Mouse (Mus musculus) liver, adult 2 months (tissue): ENCODE measurements around the gene Tmprss12. TPM values are rescaled to one million over a fixed set of nuclear protein-coding genes. Genes with fewer than 3 reads are reported as not detected.
"Not testable (repeated sequence)": the region's sequence is repeated elsewhere in the genome, so short reads cannot be mapped to it uniquely, and the experiment has no call there.

ENCODE experiments used
- DNase-seq: peaks from one replicate; pipeline ENCODE4 v3.0.0-alpha.2; 2011; ENCODE audit warnings: low read depth, low spot score; ENCODE audit errors: extremely low read depth
- H3K27ac ChIP-seq: fragments of 200-500 bp; replicated peaks from 2 replicates; pipeline ENCODE4 v1.5.1; 2012; ENCODE audit warnings: low read depth, mild to moderate bottlenecking, control low read depth, inconsistent platforms, low read length; ENCODE audit not compliant: insufficient read depth
- H3K27me3 ChIP-seq: fragments of 200-500 bp; 2 replicates; pipeline ENCODE4 v1.6.1; 2012; ENCODE audit warnings: mild to moderate bottlenecking, moderate library complexity, low read length, inconsistent platforms; ENCODE audit not compliant: control insufficient read depth, insufficient read depth
- H3K36me3 ChIP-seq: fragments of 200-500 bp; 2 replicates; pipeline ENCODE4 v1.6.1; 2012; ENCODE audit warnings: low read length, inconsistent platforms; ENCODE audit not compliant: control insufficient read depth, insufficient read depth
- H3K4me1 ChIP-seq: fragments of 200-500 bp; 2 replicates; pipeline ENCODE4 v1.6.1; 2011; ENCODE audit warnings: low read length; ENCODE audit not compliant: control insufficient read depth, insufficient read depth
- H3K4me3 ChIP-seq: fragments of 200-500 bp; 2 replicates; pipeline ENCODE4 v1.5.1; 2011; ENCODE audit warnings: low read depth, mild to moderate bottlenecking, control low read depth, low read length, moderate library complexity; ENCODE audit not compliant: insufficient read depth
- H3K79me2 ChIP-seq: fragments of 200-500 bp; 2 replicates; pipeline ENCODE4 v1.6.1; 2012; ENCODE audit warnings: inconsistent platforms, mild to moderate bottlenecking, low read length, moderate library complexity; ENCODE audit not compliant: control insufficient read depth, insufficient read depth
- H3K9ac ChIP-seq: fragments of 200-500 bp; 2 replicates; pipeline ENCODE4 v1.6.1; 2012; ENCODE audit warnings: low read depth, mild to moderate bottlenecking, control low read depth, inconsistent platforms, low read length
- CTCF ChIP-seq: fragments of 200-500 bp; IDR thresholded peaks from 2 replicates; pipeline ENCODE4 v1.5.1; 2011; ENCODE audit warnings: low read depth, low read length, control low read depth
- POLR2A ChIP-seq: fragments of 200-500 bp; IDR thresholded peaks from 2 replicates; pipeline ENCODE4 v1.6.1; 2011; ENCODE audit warnings: low read length, control low read depth; ENCODE audit not compliant: insufficient read depth; ENCODE audit errors: extremely low read depth
- WGBS: fragments of 180-500 bp; shearing (Covaris S2); methylation state at CpG from one replicate; pipeline ENCODE4 v1.1.7; 2018; 5-methylcytosine and 5-hydroxymethylcytosine counted together
- polyA plus RNA-seq: library from polyadenylated mRNA; depleted of rRNA; stranded (reverse); fragments of >200 nt; gene quantifications from 2 replicates; pipeline ENCODE4 v1.2.3, GENCODE M21; 2012
- total RNA-seq: library from RNA; depleted of rRNA; stranded (reverse); fragments of >200 nt; gene quantifications from 2 replicates; pipeline ENCODE4 v1.2.3, GENCODE M21; 2014

The Tmprss12 gene
- total and polyA plus RNA-seq, 2 experiments: not detected

- H3K27me3 ChIP-seq: no peaks in the 10 kb centered on the region
- H3K79me2 ChIP-seq: no peaks in the 10 kb centered on the region
- TF ChIP-seq CTCF (no peak), POLR2A (no peak)
- 84% methylated on average over 14 of the region's 14 CpGs for WGBS
- no peaks in the 10 kb centered on the region for H3K4me1 ChIP-seq
- no peak overlapping the region for H3K4me3 ChIP-seq
- H3K9ac ChIP-seq: no peak overlapping the region
- H3K27ac ChIP-seq: no peak overlapping the region
- H3K36me3 ChIP-seq: no peaks in the 10 kb centered on the region
- no peak for DNase-seq
Observed at GRCm38 (mm10) chr15:100271411-100271810, 9.2 kb upstream of the Tmprss12 start.

- 95% methylated on average over 4 of the region's 4 CpGs for WGBS
- not testable (repeated sequence) for H3K4me1 ChIP-seq, H3K4me3 ChIP-seq, H3K36me3 ChIP-seq, H3K9ac ChIP-seq, H3K27me3 ChIP-seq, H3K27ac ChIP-seq, H3K79me2 ChIP-seq, DNase-seq
Observed at GRCm38 (mm10) chr15:100273791-100274308, 6.8 kb upstream of the Tmprss12 start.

- no peak overlapping the region for H3K27ac ChIP-seq
- no peaks in the 10 kb centered on the region for H3K4me1 ChIP-seq
- DNase-seq: no peak
- no peak overlapping the region for H3K4me3 ChIP-seq
- no peak overlapping the region for H3K9ac ChIP-seq
- H3K27me3 ChIP-seq: no peaks in the 10 kb centered on the region
- 83% methylated on average over 7 of the region's 7 CpGs for WGBS
- no peaks in the 10 kb centered on the region for H3K79me2 ChIP-seq
- no peaks in the 10 kb centered on the region for H3K36me3 ChIP-seq
- no peak for TF ChIP-seq CTCF
- no peak for TF ChIP-seq POLR2A
Observed at GRCm38 (mm10) chr15:100274790-100275559, 5.7 kb upstream of the Tmprss12 start.

- no peaks in the 10 kb centered on the region for H3K4me1 ChIP-seq
Observed at GRCm38 (mm10) chr15:100276403-100276802, 4.2 kb upstream of the Tmprss12 start.

GRCm38 (mm10) chr15:100277586-100277985 lies 3.1 kb upstream of the Tmprss12 start:
- H3K36me3 ChIP-seq: no peaks in the 10 kb centered on the region
- TF ChIP-seq CTCF (no peak), POLR2A (no peak)
- 98% methylated on average over 3 of the region's 3 CpGs for WGBS
- no peak overlapping the region for H3K9ac ChIP-seq
- H3K27ac ChIP-seq: no peak overlapping the region
- no peaks in the 10 kb centered on the region for H3K79me2 ChIP-seq
- H3K27me3 ChIP-seq: no peaks in the 10 kb centered on the region
- no peak for DNase-seq
- H3K4me1 ChIP-seq: no peaks in the 10 kb centered on the region
- H3K4me3 ChIP-seq: no peak overlapping the region

More at GRCm38 (mm10) chr15:100276403-100276802, 4.2 kb upstream of the Tmprss12 start:
- H3K27me3 ChIP-seq: no peaks in the 10 kb centered on the region
- no peak for DNase-seq
- TF ChIP-seq CTCF (no peak), POLR2A (no peak)
- H3K4me3 ChIP-seq: no peak overlapping the region
- no peak overlapping the region for H3K9ac ChIP-seq
- WGBS: 96% methylated on average over 4 of the region's 4 CpGs
- no peak overlapping the region for H3K27ac ChIP-seq
- H3K79me2 ChIP-seq: no peaks in the 10 kb centered on the region
- no peaks in the 10 kb centered on the region for H3K36me3 ChIP-seq

GRCm38 (mm10) chr15:100288980-100289379 lies 8.3 kb downstream of the Tmprss12 start:
- Histone ChIP-seq H3K9ac (no peak overlapping the region), H3K4me1 (no peaks in the 10 kb centered on the region), H3K4me3 (no peak overlapping the region), H3K79me2 (no peaks in the 10 kb centered on the region), H3K27ac (no peak overlapping the region), H3K36me3 (no peaks in the 10 kb centered on the region), H3K27me3 (no peaks in the 10 kb centered on the region)
- TF ChIP-seq POLR2A: no peak
- no peak for TF ChIP-seq CTCF
- DNase-seq: no peak
- 91% methylated on average over 6 of the region's 6 CpGs for WGBS
